Mouse (Mus musculus) CH12.LX (cell line): ENCODE measurements at regions not wholly inside any gene's neighbourhood (a gene's known extent, or its start where the extent isn't known, plus 50 kb on each side); places are given as distances from the start of the nearest gene placed in this dataset.

Experiments used
- DNase-seq: peaks from one replicate; pipeline ENCODE4 v3.0.0-alpha.2; 2013; ENCODE audit errors: extremely low read depth
- H3K27ac ChIP-seq: 2 replicates; pipeline ENCODE4 v1.5.1; 2012; ENCODE audit warnings: low read depth, mild to moderate bottlenecking, control low read depth, moderate library complexity; ENCODE audit not compliant: insufficient read depth
- H3K27me3 ChIP-seq: replicated peaks from 2 replicates; pipeline ENCODE3; 2012; ENCODE audit warnings: inconsistent platforms
- H3K36me3 ChIP-seq, 2 experiments: replicated peaks in 1 of 2; 2 replicates each; pipeline versions ENCODE3 to v1.6.1; 2012; ENCODE audit warnings: inconsistent platforms in 1 of 2, low read length in 1 of 2, mild to moderate bottlenecking in 1 of 2, mixed read lengths in 1 of 2, moderate library complexity in 1 of 2; ENCODE audit not compliant: control insufficient read depth in 1 of 2, insufficient read depth in 1 of 2
- H3K4me1 ChIP-seq, 2 experiments: 2 replicates each; pipeline ENCODE4 v1.6.1; 2012; ENCODE audit warnings: inconsistent platforms in 1 of 2, moderate library complexity in 1 of 2; ENCODE audit not compliant: insufficient read depth in 2 of 2, control insufficient read depth in 1 of 2
- H3K4me2 ChIP-seq: 2 replicates; pipeline ENCODE4 v1.6.1; 2012; ENCODE audit warnings: low read depth, mild to moderate bottlenecking, control low read depth; ENCODE audit not compliant: poor library complexity, insufficient read depth, severe bottlenecking
- H3K4me3 ChIP-seq, 3 experiments: fragments of 150-350 bp in 1 of 3; sonication (generic) in 1 of 3; replicated peaks in 1 of 3; 2 replicates each; pipeline versions ENCODE3 to v1.5.1; 2011 to 2012; ENCODE audit warnings: low read depth in 2 of 3, low read length in 2 of 3, mild to moderate bottlenecking in 2 of 3, moderate library complexity in 2 of 3, control low read depth in 1 of 3, improper control_type of control experiment in 1 of 3, inconsistent platforms in 1 of 3, mixed read lengths in 1 of 3; ENCODE audit not compliant: poor library complexity in 1 of 3
- H3K79me2 ChIP-seq: replicated peaks from 2 replicates; pipeline ENCODE4 v1.6.1; 2012; ENCODE audit warnings: mild to moderate bottlenecking, moderate library complexity; ENCODE audit not compliant: control insufficient read depth, poor library complexity, insufficient read depth, severe bottlenecking; ENCODE audit errors: extremely low read depth
- H3K9ac ChIP-seq: 2 replicates; pipeline ENCODE4 v1.6.1; 2012; ENCODE audit warnings: low read depth, mild to moderate bottlenecking, control low read depth, moderate library complexity; ENCODE audit not compliant: insufficient read depth
- H3K9me3 ChIP-seq: replicated peaks from 2 replicates; pipeline ENCODE3; 2012; ENCODE audit warnings: low read length, inconsistent platforms, mixed read lengths
- BHLHE40 ChIP-seq: IDR thresholded peaks from 2 replicates; pipeline ENCODE4 v1.6.1; 2011; ENCODE audit warnings: mild to moderate bottlenecking, low read depth, low read length, improper control_type of control experiment
- CHD1 ChIP-seq: IDR thresholded peaks from 2 replicates; pipeline ENCODE4 v1.6.1; 2012; ENCODE audit warnings: low read depth, low read length, improper control_type of control experiment, inconsistent platforms
- E2F4 ChIP-seq: IDR thresholded peaks from 2 replicates; pipeline ENCODE4 v1.6.1; 2011; ENCODE audit warnings: low read depth, low read length, improper control_type of control experiment; ENCODE audit not compliant: insufficient replicate concordance
- ELF1 ChIP-seq: IDR thresholded peaks from 2 replicates; pipeline ENCODE4 v1.6.1; 2014; ENCODE audit warnings: low read depth, mild to moderate bottlenecking, inconsistent platforms, low read length, improper control_type of control experiment
- EP300 ChIP-seq: IDR thresholded peaks from 2 replicates; pipeline ENCODE4 v1.6.1; 2011; ENCODE audit warnings: low read length, improper control_type of control experiment
- GABPA ChIP-seq: IDR thresholded peaks from 2 replicates; pipeline ENCODE4 v1.6.1; 2012; ENCODE audit warnings: low read depth, low read length, improper control_type of control experiment, inconsistent platforms; ENCODE audit not compliant: insufficient replicate concordance
- HCFC1 ChIP-seq: IDR thresholded peaks from 2 replicates; pipeline ENCODE4 v1.6.1; 2012; ENCODE audit warnings: low read depth, mild to moderate bottlenecking, inconsistent platforms, low read length, improper control_type of control experiment
- IRF4 ChIP-seq: IDR thresholded peaks from 2 replicates; pipeline ENCODE4 v1.6.1; 2014; ENCODE audit warnings: low read depth, mild to moderate bottlenecking, inconsistent platforms, low read length, improper control_type of control experiment
- JUN ChIP-seq: IDR thresholded peaks from 2 replicates; pipeline ENCODE4 v1.6.1; 2011; ENCODE audit warnings: low read depth, mild to moderate bottlenecking, low read length, improper control_type of control experiment, moderate library complexity; ENCODE audit not compliant: insufficient read depth
- KAT2A ChIP-seq: IDR thresholded peaks from 2 replicates; pipeline ENCODE4 v1.6.1; 2012; ENCODE audit warnings: low read length, improper control_type of control experiment, inconsistent platforms; ENCODE audit not compliant: insufficient replicate concordance
- MAFK ChIP-seq: IDR thresholded peaks from 2 replicates; pipeline ENCODE4 v1.6.1; 2011; ENCODE audit warnings: low read length, improper control_type of control experiment; ENCODE audit not compliant: insufficient replicate concordance
- MAX ChIP-seq: IDR thresholded peaks from 2 replicates; pipeline ENCODE4 v1.6.1; 2011; ENCODE audit warnings: low read length, improper control_type of control experiment
- MAZ ChIP-seq: IDR thresholded peaks from 2 replicates; pipeline ENCODE4 v1.6.1; 2012; ENCODE audit warnings: low read depth, mild to moderate bottlenecking, inconsistent platforms, low read length, improper control_type of control experiment, moderate library complexity
- MEF2A ChIP-seq: IDR thresholded peaks from 2 replicates; pipeline ENCODE4 v1.6.1; 2014; ENCODE audit warnings: low read depth, mild to moderate bottlenecking, inconsistent platforms, low read length, improper control_type of control experiment, borderline replicate concordance
- MXI1 ChIP-seq: IDR thresholded peaks from 2 replicates; pipeline ENCODE4 v1.6.1; 2011; ENCODE audit warnings: mild to moderate bottlenecking, low read depth, low read length, improper control_type of control experiment
- PAX5 ChIP-seq: IDR thresholded peaks from 2 replicates; pipeline ENCODE4 v1.6.1; 2012; ENCODE audit warnings: low read length, inconsistent platforms, mixed read lengths
- RAD21 ChIP-seq: IDR thresholded peaks from 2 replicates; pipeline ENCODE4 v1.6.1; 2011; ENCODE audit warnings: low read depth, mild to moderate bottlenecking, low read length, improper control_type of control experiment, moderate library complexity
- RCOR1 ChIP-seq: conservative IDR thresholded peaks from 2 replicates; pipeline ENCODE4 v1.6.1; 2012; ENCODE audit warnings: low read depth, mild to moderate bottlenecking, inconsistent platforms, low read length, improper control_type of control experiment
- SIN3A ChIP-seq: IDR thresholded peaks from 2 replicates; pipeline ENCODE4 v1.6.1; 2012; ENCODE audit warnings: low read length, improper control_type of control experiment, inconsistent platforms
- SMC3 ChIP-seq: IDR thresholded peaks from 2 replicates; pipeline ENCODE4 v1.6.1; 2011; ENCODE audit warnings: low read depth, low read length, improper control_type of control experiment
- TBP ChIP-seq: conservative IDR thresholded peaks from 2 replicates; pipeline ENCODE4 v1.6.1; 2011; ENCODE audit warnings: low read depth, low read length, improper control_type of control experiment
- TCF12 ChIP-seq: IDR thresholded peaks from 2 replicates; pipeline ENCODE4 v1.6.1; 2014; ENCODE audit warnings: low read depth, mild to moderate bottlenecking, inconsistent platforms, low read length, improper control_type of control experiment
- USF1 ChIP-seq: IDR thresholded peaks from 2 replicates; pipeline ENCODE4 v1.6.1; 2014; ENCODE audit warnings: low read depth, mild to moderate bottlenecking, inconsistent platforms, low read length, improper control_type of control experiment
- USF2 ChIP-seq: conservative IDR thresholded peaks from 2 replicates; pipeline ENCODE4 v1.6.1; 2011; ENCODE audit warnings: low read depth, low read length, improper control_type of control experiment
- ZKSCAN1 ChIP-seq: IDR thresholded peaks from 2 replicates; pipeline ENCODE4 v1.6.1; 2012; ENCODE audit warnings: low read depth, inconsistent platforms, low read length, improper control_type of control experiment, borderline replicate concordance
- ZMIZ1 ChIP-seq: IDR thresholded peaks from 2 replicates; pipeline ENCODE4 v1.6.1; 2012; ENCODE audit warnings: low read depth, mild to moderate bottlenecking, inconsistent platforms, low read length, improper control_type of control experiment
- dilution Hi-C: fragments of 300-500 bp; cut with MboI; formaldehyde crosslinking; loops from 2 replicates; pipeline ENCODE4 v1.14.3; 2020; ENCODE audit warnings: low sequenced_read_pairs; ENCODE audit not compliant: extremely low pct_unique_long_range_greater_than_20kb, extremely low pct_ligation_motif_present
- in situ Hi-C: fragments of 300-500 bp; cut with MboI; formaldehyde crosslinking; loops from 3 replicates; pipeline ENCODE4 v1.14.3; 2019; ENCODE audit warnings: low sequenced_read_pairs, low pct_ligation_motif_present, low pct_unique_long_range_greater_than_20kb, mixed read lengths

GRCm38 (mm10) chr1:183820555-183820954 lies 192.5 kb upstream of the Dusp10 start:
- TF ChIP-seq CHD1 = no peak
- no peak for TF ChIP-seq EP300
- no peak for TF ChIP-seq IRF4
- no peak for TF ChIP-seq SIN3A
- no peak for TF ChIP-seq RAD21
- no peak for TF ChIP-seq ELF1
- no peak for TF ChIP-seq KAT2A
- TF ChIP-seq MAX = no peak
- no peak for TF ChIP-seq MEF2A
- no peak for TF ChIP-seq E2F4
- TF ChIP-seq, all 38 proteins: peak for 0
- no peaks in the 10 kb centered on the region for H3K79me2 ChIP-seq
- in situ Hi-C loops = no loop called here
- H3K4me2 ChIP-seq = no peak overlapping the region
- dilution Hi-C loops = no loop called here
- H3K4me1 ChIP-seq = no peaks in the 10 kb centered on the region
- DNase-seq = no peak
- H3K27me3 ChIP-seq = no peaks in the 10 kb centered on the region
- H3K36me3 ChIP-seq = no peaks in the 10 kb centered on the region
- H3K9ac ChIP-seq = no peak overlapping the region
- H3K9me3 ChIP-seq = no peaks in the 10 kb centered on the region
- no peak overlapping the region for H3K4me3 ChIP-seq
- H3K27ac ChIP-seq = no peak overlapping the region

- no peaks in the 10 kb centered on the region for H3K79me2 ChIP-seq
- no peak overlapping the region for H3K9ac ChIP-seq
- dilution Hi-C loops = no loop called here
- no peak overlapping the region for H3K4me3 ChIP-seq
- no peak overlapping the region for H3K27ac ChIP-seq
- in situ Hi-C loops = no loop called here
- no peak for DNase-seq
- H3K9me3 ChIP-seq = peaks cover 6% of the 10 kb centered on the region
- no peaks in the 10 kb centered on the region for H3K4me1 ChIP-seq
- no peaks in the 10 kb centered on the region for H3K36me3 ChIP-seq
- H3K4me2 ChIP-seq = no peak overlapping the region
- H3K27me3 ChIP-seq = no peaks in the 10 kb centered on the region
- no peak for TF ChIP-seq TCF12
- TF ChIP-seq E2F4 = no peak
- TF ChIP-seq BHLHE40 = no peak
- TF ChIP-seq USF1 = no peak
- no peak for TF ChIP-seq TBP
- TF ChIP-seq RCOR1 = no peak
- no peak for TF ChIP-seq ZMIZ1
- TF ChIP-seq MXI1 = no peak
- TF ChIP-seq USF2 = no peak
- no peak for TF ChIP-seq PAX5
- no peak for TF ChIP-seq CHD1
- no peak for TF ChIP-seq SMC3
- no peak for TF ChIP-seq MAFK
- no peak for TF ChIP-seq HCFC1
- no peak for TF ChIP-seq MAX
- TF ChIP-seq GABPA = no peak
- no peak for TF ChIP-seq ZKSCAN1
- TF ChIP-seq JUN = no peak
- no peak for TF ChIP-seq KAT2A
- TF ChIP-seq MAZ = no peak
These were observed 186.8 kb upstream of the Dusp10 start for GRCm38 (mm10) chr1:183826300-183826699.
